Mouse (Mus musculus): ENCODE measurements around the gene Gfm1. TPM values are rescaled to one million over a fixed set of nuclear protein-coding genes. Genes with fewer than 3 reads are reported as not detected.

Gfm1 gene
- polyA plus RNA-seq, 1 experiment from 2014 or later = 35.6 TPM

- WGBS = 5% methylated on average over 12 of the region's 12 CpGs
- no peaks in the 10 kb centered on the region for H3K27me3 ChIP-seq (ENCODE audit: control insufficient read depth, insufficient read depth, low read length)
Observed at GRCm38 (mm10) chr3:67463001-67463400, 33.1 kb downstream of the Gfm1 start.

GRCm38 (mm10) chr3:67463450-67464372, 33.8 kb downstream of the Gfm1 start, which contains the start of gene Lxn:
Lxn (minus strand) TSS chr3:67463926.
- no peaks in the 10 kb centered on the region for H3K9me3 ChIP-seq (ENCODE audit: control insufficient read depth, low read length)
- H3K4me2 ChIP-seq (replicated peaks) = peak within 1 kb of the TSS; percentile 85
- peaks cover 11% of the 10 kb centered on the region; the same call in 1 of the 2 replicates for H3K4me1 ChIP-seq (replicated peaks; ENCODE audit: control insufficient read depth, insufficient read depth, low read length)
- DNase-seq (ENCODE audit: low spot score) (peak; percentile 63), ATAC-seq (ENCODE audit: low FRiP score) (peak; percentile 89)
- H3K9ac ChIP-seq = peak within 1 kb of the TSS; percentile 76
- no peaks in the 10 kb centered on the region for H3K27me3 ChIP-seq (ENCODE audit: control insufficient read depth, insufficient read depth, low read length)
- 2% methylated on average over 38 of the region's 43 CpGs for WGBS
- peak within 1 kb of the TSS; percentile 53 for H3K4me3 ChIP-seq (replicated peaks; ENCODE audit: low read length)
- peak within 1 kb of the TSS; percentile 75 for H3K27ac ChIP-seq
- peaks cover 39% of the 10 kb centered on the region for H3K36me3 ChIP-seq (replicated peaks; ENCODE audit: control insufficient read depth, insufficient read depth)

More at GRCm38 (mm10) chr3:67463001-67463400, 33.1 kb downstream of the Gfm1 start:
- Histone ChIP-seq H3K9ac (peak overlapping the region; percentile 76), H3K4me3 (replicated peaks; ENCODE audit: low read length) (peak overlapping the region; percentile 53), H3K9me3 (ENCODE audit: control insufficient read depth, low read length) (no peaks in the 10 kb centered on the region), H3K4me1 (replicated peaks; ENCODE audit: control insufficient read depth, insufficient read depth, low read length) (peaks cover 11% of the 10 kb centered on the region; the same call in 1 of the 2 replicates), H3K4me2 (replicated peaks) (peak overlapping the region; percentile 85), H3K27ac (peak overlapping the region; percentile 75), H3K36me3 (replicated peaks; ENCODE audit: control insufficient read depth, insufficient read depth) (peaks cover 37% of the 10 kb centered on the region)
- ATAC-seq (ENCODE audit: low FRiP score) = no peak
- DNase-seq (ENCODE audit: low spot score) = no peak

- Histone ChIP-seq H3K4me3 (replicated peaks; ENCODE audit: low read length) (no peak overlapping the region), H3K9ac (no peak overlapping the region), H3K4me2 (replicated peaks) (no peak overlapping the region), H3K27me3 (ENCODE audit: control insufficient read depth, insufficient read depth, low read length) (no peaks in the 10 kb centered on the region), H3K27ac (no peak overlapping the region), H3K9me3 (ENCODE audit: control insufficient read depth, low read length) (no peaks in the 10 kb centered on the region), H3K4me1 (replicated peaks; ENCODE audit: control insufficient read depth, insufficient read depth, low read length) (peaks cover 9% of the 10 kb centered on the region; the same call in 1 of the 2 replicates), H3K36me3 (replicated peaks; ENCODE audit: control insufficient read depth, insufficient read depth) (peaks cover 26% of the 10 kb centered on the region)
- no peak for DNase-seq (ENCODE audit: low spot score)
- 94% methylated on average over 5 of the region's 5 CpGs for WGBS
- ATAC-seq (ENCODE audit: low FRiP score) = no peak
Observed at GRCm38 (mm10) chr3:67466576-67466975, 36.7 kb downstream of the Gfm1 start.

DNA sequence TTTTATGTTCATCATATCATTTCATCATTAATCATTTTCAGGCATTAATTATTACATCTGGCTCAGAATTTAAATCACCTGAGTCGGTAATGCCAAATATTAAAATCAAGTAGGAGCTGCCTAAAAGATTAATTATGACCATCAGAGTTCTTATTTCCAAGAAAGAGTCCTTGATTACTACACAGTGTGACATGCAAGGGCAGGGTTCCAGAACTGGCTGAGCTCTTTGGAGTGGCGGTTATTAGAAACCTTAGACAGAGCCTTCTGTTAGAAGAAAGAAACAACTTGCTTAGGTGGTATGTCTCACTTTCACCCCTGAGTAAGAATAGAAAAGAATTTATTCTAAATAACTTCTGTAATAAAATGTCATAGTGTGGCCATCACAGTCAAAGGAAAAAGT, 37.4 kb downstream of the Gfm1 start:
- H3K4me2 ChIP-seq (replicated peaks) = no peak overlapping the region
- ATAC-seq (ENCODE audit: low FRiP score) (no peak), DNase-seq (ENCODE audit: low spot score) (no peak)
- no peaks in the 10 kb centered on the region for H3K9me3 ChIP-seq (ENCODE audit: control insufficient read depth, low read length)
- no peaks in the 10 kb centered on the region for H3K27me3 ChIP-seq (ENCODE audit: control insufficient read depth, insufficient read depth, low read length)
- no peak overlapping the region for H3K27ac ChIP-seq
- H3K36me3 ChIP-seq (replicated peaks; ENCODE audit: control insufficient read depth, insufficient read depth) = peaks cover 21% of the 10 kb centered on the region
- WGBS = 87% methylated on average over 2 of the region's 2 CpGs
- peaks cover 4% of the 10 kb centered on the region; the same call in 1 of the 2 replicates for H3K4me1 ChIP-seq (replicated peaks; ENCODE audit: control insufficient read depth, insufficient read depth, low read length)
- no peak overlapping the region for H3K4me3 ChIP-seq (replicated peaks; ENCODE audit: low read length)
- H3K9ac ChIP-seq = no peak overlapping the region

DNA sequence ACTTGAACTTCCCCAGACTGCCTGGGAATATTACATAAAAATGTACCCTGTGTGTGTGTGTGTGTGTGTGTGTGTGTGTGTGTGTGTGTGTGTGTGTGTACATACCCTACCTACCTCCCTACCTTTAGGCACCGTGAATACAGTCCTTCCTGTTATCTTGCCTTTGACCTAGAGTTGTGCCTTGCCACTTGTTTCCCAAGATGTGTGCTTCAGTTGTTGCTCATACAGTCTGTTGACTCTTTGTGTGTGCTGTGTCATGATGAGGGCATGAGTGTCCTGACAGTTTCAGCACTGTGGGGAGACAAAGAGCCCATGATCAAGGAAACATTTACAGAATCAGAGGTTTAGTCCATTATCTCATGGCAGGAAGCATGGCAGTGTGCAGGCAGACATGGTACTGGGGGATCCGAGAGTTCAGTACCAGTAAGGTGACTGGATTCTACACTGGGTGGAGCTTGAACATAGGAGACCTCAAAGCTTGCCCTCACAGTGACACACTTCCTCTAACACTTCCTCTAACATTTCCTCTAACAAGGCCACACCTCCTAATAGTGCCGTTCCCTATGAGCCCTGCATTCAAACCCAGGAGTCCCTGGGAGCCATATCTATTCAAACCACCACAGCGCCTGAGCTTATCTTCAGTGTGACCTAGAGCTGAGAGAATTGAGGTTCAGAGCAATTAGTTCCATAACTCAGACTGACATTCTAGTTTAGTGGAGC, 41.7 kb downstream of the Gfm1 start:
- H3K9me3 ChIP-seq (ENCODE audit: control insufficient read depth, low read length) = no peaks in the 10 kb centered on the region
- H3K4me1 ChIP-seq (replicated peaks; ENCODE audit: control insufficient read depth, insufficient read depth, low read length) = no peaks in the 10 kb centered on the region
- H3K36me3 ChIP-seq (replicated peaks; ENCODE audit: control insufficient read depth, insufficient read depth) = peaks cover 47% of the 10 kb centered on the region
- 88% methylated on average over 4 of the region's 4 CpGs for WGBS
- no peak overlapping the region for H3K9ac ChIP-seq
- no peak for DNase-seq (ENCODE audit: low spot score)
- no peaks in the 10 kb centered on the region for H3K27me3 ChIP-seq (ENCODE audit: control insufficient read depth, insufficient read depth, low read length)
- no peak overlapping the region for H3K27ac ChIP-seq
- H3K4me3 ChIP-seq (replicated peaks; ENCODE audit: low read length) = no peak overlapping the region
- no peak for ATAC-seq (ENCODE audit: low FRiP score)
- H3K4me2 ChIP-seq (replicated peaks) = no peak overlapping the region

- no peak overlapping the region for H3K4me2 ChIP-seq (replicated peaks)
- H3K4me3 ChIP-seq (replicated peaks; ENCODE audit: low read length) = no peak overlapping the region
- H3K4me1 ChIP-seq (replicated peaks; ENCODE audit: control insufficient read depth, insufficient read depth, low read length) = no peaks in the 10 kb centered on the region
- H3K9me3 ChIP-seq (ENCODE audit: control insufficient read depth, low read length) = no peaks in the 10 kb centered on the region
- DNase-seq (ENCODE audit: low spot score) = no peak
- no peak overlapping the region for H3K9ac ChIP-seq
- 87% methylated on average over 6 of the region's 6 CpGs for WGBS
- ATAC-seq (ENCODE audit: low FRiP score) = no peak
- peaks cover 43% of the 10 kb centered on the region for H3K36me3 ChIP-seq (replicated peaks; ENCODE audit: control insufficient read depth, insufficient read depth)
- no peaks in the 10 kb centered on the region for H3K27me3 ChIP-seq (ENCODE audit: control insufficient read depth, insufficient read depth, low read length)
- H3K27ac ChIP-seq = no peak overlapping the region
Observed at GRCm38 (mm10) chr3:67473438-67473837, 43.5 kb downstream of the Gfm1 start.

GRCm38 (mm10) chr3:67479806-67480205, 49.9 kb downstream of the Gfm1 start:
- Histone ChIP-seq H3K4me1 (replicated peaks; ENCODE audit: control insufficient read depth, insufficient read depth, low read length) (no peaks in the 10 kb centered on the region), H3K9me3 (ENCODE audit: control insufficient read depth, low read length) (no peaks in the 10 kb centered on the region), H3K4me3 (replicated peaks; ENCODE audit: low read length) (no peak overlapping the region), H3K4me2 (replicated peaks) (no peak overlapping the region), H3K9ac (no peak overlapping the region), H3K36me3 (replicated peaks; ENCODE audit: control insufficient read depth, insufficient read depth) (peaks cover 22% of the 10 kb centered on the region), H3K27ac (no peak overlapping the region), H3K27me3 (ENCODE audit: control insufficient read depth, insufficient read depth, low read length) (no peaks in the 10 kb centered on the region)
- DNase-seq (ENCODE audit: low spot score) (no peak), ATAC-seq (ENCODE audit: low FRiP score) (no peak)
- 94% methylated on average over 11 of the region's 11 CpGs for WGBS

GRCm38 (mm10) chr3:67482400-67482799, 52.5 kb downstream of the Gfm1 start:
- DNase-seq (ENCODE audit: low spot score) (no peak), ATAC-seq (ENCODE audit: low FRiP score) (no peak)
- Histone ChIP-seq H3K4me2 (replicated peaks) (no peak overlapping the region), H3K27ac (no peak overlapping the region), H3K36me3 (replicated peaks; ENCODE audit: control insufficient read depth, insufficient read depth) (no peaks in the 10 kb centered on the region; the same call in 1 of the 2 replicates), H3K4me1 (replicated peaks; ENCODE audit: control insufficient read depth, insufficient read depth, low read length) (no peaks in the 10 kb centered on the region), H3K4me3 (replicated peaks; ENCODE audit: low read length) (no peak overlapping the region), H3K27me3 (ENCODE audit: control insufficient read depth, insufficient read depth, low read length) (no peaks in the 10 kb centered on the region), H3K9me3 (ENCODE audit: control insufficient read depth, low read length) (no peaks in the 10 kb centered on the region), H3K9ac (no peak overlapping the region)
- 90% methylated on average over 10 of the region's 10 CpGs for WGBS

- Histone ChIP-seq H3K4me3 (replicated peaks; ENCODE audit: low read length) (no peak overlapping the region), H3K27ac (no peak overlapping the region), H3K4me1 (replicated peaks; ENCODE audit: control insufficient read depth, insufficient read depth, low read length) (no peaks in the 10 kb centered on the region), H3K27me3 (ENCODE audit: control insufficient read depth, insufficient read depth, low read length) (no peaks in the 10 kb centered on the region), H3K36me3 (replicated peaks; ENCODE audit: control insufficient read depth, insufficient read depth) (no peaks in the 10 kb centered on the region), H3K4me2 (replicated peaks) (no peak overlapping the region), H3K9ac (no peak overlapping the region), H3K9me3 (ENCODE audit: control insufficient read depth, low read length) (no peaks in the 10 kb centered on the region)
- 89% methylated on average over 2 of the region's 2 CpGs for WGBS
- DNase-seq (ENCODE audit: low spot score) = no peak
- ATAC-seq (ENCODE audit: low FRiP score) = no peak
Observed at GRCm38 (mm10) chr3:67485233-67485632, 55.3 kb downstream of the Gfm1 start.
